Mouse (Mus musculus) midbrain, embryonic 13.5 days (tissue): Measurements from ENCODE around the gene Npff. TPM values are rescaled to one million over a fixed set of nuclear protein-coding genes. Genes with fewer than 3 reads are reported as not detected.

Source experiments
- ATAC-seq: fragments of 200-750 bp; cut with Nextera tagmentation; 2 replicates; pipeline ENCODE4 v1.8.0; 2017; ENCODE audit warnings: mild to moderate bottlenecking, moderate TSS enrichment, moderate library complexity
- H3K27ac ChIP-seq: fragments of 300-500 bp; sonication (generic); 2 replicates; pipeline ENCODE4 v1.5.1; 2015; ENCODE audit warnings: inconsistent platforms, mild to moderate bottlenecking, moderate library complexity
- H3K27me3 ChIP-seq: fragments of 300-500 bp; sonication (generic); 2 replicates; pipeline ENCODE4 v1.6.1; 2015; ENCODE audit warnings: mild to moderate bottlenecking, inconsistent platforms
- H3K36me3 ChIP-seq: fragments of 300-500 bp; sonication (generic); 2 replicates; pipeline ENCODE4 v1.6.1; 2015; ENCODE audit warnings: mild to moderate bottlenecking, inconsistent platforms
- H3K4me1 ChIP-seq: fragments of 300-500 bp; sonication (generic); replicated peaks from 2 replicates; pipeline ENCODE4 v1.6.1; 2015; ENCODE audit warnings: inconsistent platforms
- H3K4me2 ChIP-seq: fragments of 300-500 bp; sonication (generic); replicated peaks from 2 replicates; pipeline ENCODE4 v1.6.1; 2015; ENCODE audit warnings: moderate library complexity, mild to moderate bottlenecking, inconsistent platforms
- H3K4me3 ChIP-seq: fragments of 300-500 bp; sonication (generic); replicated peaks from 2 replicates; pipeline ENCODE4 v1.5.1; 2015; ENCODE audit warnings: mild to moderate bottlenecking, inconsistent platforms
- H3K9ac ChIP-seq: fragments of 300-500 bp; sonication (generic); replicated peaks from 2 replicates; pipeline ENCODE4 v1.6.1; 2015; ENCODE audit warnings: mild to moderate bottlenecking, inconsistent platforms
- H3K9me3 ChIP-seq: fragments of 300-500 bp; sonication (generic); 2 replicates; pipeline ENCODE4 v1.6.1; 2016; ENCODE audit warnings: mild to moderate bottlenecking, inconsistent platforms
- WGBS: fragments of 180-500 bp; shearing (Covaris S2); methylation state at CpG from one replicate; pipeline ENCODE4 v1.1.7; 2015; 5-methylcytosine and 5-hydroxymethylcytosine counted together
- polyA plus RNA-seq: library from polyadenylated mRNA; unstranded; fragments of >200 nt; fragmentation: Nextera tagmentation; extraction: Ambion mirVana; gene quantifications from 2 replicates; pipeline ENCODE4 v1.2.1, GENCODE M21; 2015

Gene Npff
- polyA plus RNA-seq = 2.9 and 5.0 TPM in 2 replicates

- peaks cover 75% of the 10 kb centered on the region for H3K36me3 ChIP-seq
These were observed at the start of gene Npff for GRCm38 (mm10) chr15:102524892-102525485. TSS of gene Npff (minus strand) at chr15:102524942.

GRCm38 (mm10) chr15:102572081-102572480 lies 47.3 kb upstream of the Npff start:
- Histone ChIP-seq H3K36me3 (no peaks in the 10 kb centered on the region), H3K9me3 (no peaks in the 10 kb centered on the region), H3K4me1 (peaks cover 3% of the 10 kb centered on the region; the same call in 1 of the 2 replicates), H3K27me3 (no peaks in the 10 kb centered on the region), H3K4me2 (no peak overlapping the region), H3K9ac (no peak overlapping the region), H3K27ac (no peak overlapping the region), H3K4me3 (no peak overlapping the region)
- 89% methylated on average over 3 of the region's 3 CpGs for WGBS
- ATAC-seq = no peak

More at GRCm38 (mm10) chr15:102524892-102525485, at the start of gene Npff:
- no peak for ATAC-seq
- no peaks in the 10 kb centered on the region for H3K27me3 ChIP-seq
- 7% methylated on average over 3 of the region's 3 CpGs for WGBS
- 0 out of 2 replicates have a peak, but pooled peaks cover 2% of the 10 kb centered on the region for H3K4me1 ChIP-seq
- H3K9me3 ChIP-seq = no peaks in the 10 kb centered on the region
- H3K9ac ChIP-seq = no peak within 1 kb of the TSS; the same call in 1 of the 2 replicates
- no peak within 1 kb of the TSS for H3K4me2 ChIP-seq
- H3K27ac ChIP-seq = no peak within 1 kb of the TSS; the same call in 1 of the 2 replicates
- H3K4me3 ChIP-seq = no peak within 1 kb of the TSS

DNA sequence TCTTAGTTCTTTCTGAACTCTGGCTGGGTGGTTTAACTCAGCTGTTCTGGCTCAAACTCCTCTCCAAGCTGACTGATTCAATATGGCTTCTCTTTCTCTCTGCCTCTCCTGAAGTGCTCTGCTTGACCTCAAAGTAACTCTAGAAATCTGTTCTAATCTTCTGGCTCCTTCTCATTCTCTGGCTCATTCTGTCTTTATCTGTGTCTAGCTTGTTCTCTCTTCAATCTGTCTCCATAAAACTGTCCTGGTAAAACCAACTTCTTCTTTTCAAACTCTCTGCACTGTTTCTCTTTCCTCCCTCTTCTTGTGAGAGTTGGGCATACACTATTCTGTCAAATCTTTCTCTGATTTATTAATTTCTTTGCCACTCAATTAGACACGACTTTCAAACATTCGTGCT lies 43.1 kb upstream of the Npff start:
- 96% methylated on average over 2 of the region's 2 CpGs for WGBS
- no peaks in the 10 kb centered on the region for H3K9me3 ChIP-seq
- H3K4me3 ChIP-seq = no peak overlapping the region
- H3K4me2 ChIP-seq = no peak overlapping the region
- no peak overlapping the region for H3K27ac ChIP-seq
- no peaks in the 10 kb centered on the region for H3K27me3 ChIP-seq
- no peak for ATAC-seq
- no peaks in the 10 kb centered on the region for H3K4me1 ChIP-seq
- H3K9ac ChIP-seq = no peak overlapping the region
- no peaks in the 10 kb centered on the region for H3K36me3 ChIP-seq

DNA sequence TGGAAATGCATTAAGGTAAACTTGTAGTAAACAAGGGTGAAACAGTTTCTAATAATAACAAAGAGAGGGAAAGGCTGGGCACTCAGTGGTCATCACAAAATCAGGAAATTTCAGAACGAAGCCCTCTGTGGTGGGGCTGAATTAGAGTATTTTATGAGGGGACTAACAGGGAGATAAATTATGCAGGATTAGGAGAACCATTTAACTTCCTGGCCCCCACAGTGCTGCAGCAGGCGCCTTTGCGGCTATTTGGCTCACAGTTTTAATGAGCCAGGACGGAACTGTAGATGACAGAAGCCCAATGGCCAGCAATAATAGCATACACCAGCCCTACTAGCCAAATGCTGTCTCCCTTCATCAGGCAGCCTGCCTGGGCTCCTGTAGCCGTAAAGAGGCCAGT lies 38.9 kb upstream of the Npff start:
- Histone ChIP-seq H3K4me2 (no peak overlapping the region), H3K9ac (no peak overlapping the region), H3K27me3 (no peaks in the 10 kb centered on the region), H3K4me3 (no peak overlapping the region), H3K4me1 (no peaks in the 10 kb centered on the region), H3K36me3 (peaks cover 10% of the 10 kb centered on the region; the same call in 1 of the 2 replicates), H3K27ac (no peak overlapping the region), H3K9me3 (no peaks in the 10 kb centered on the region)
- no peak for ATAC-seq
- WGBS = 79% methylated on average over 5 of the region's 5 CpGs

DNA sequence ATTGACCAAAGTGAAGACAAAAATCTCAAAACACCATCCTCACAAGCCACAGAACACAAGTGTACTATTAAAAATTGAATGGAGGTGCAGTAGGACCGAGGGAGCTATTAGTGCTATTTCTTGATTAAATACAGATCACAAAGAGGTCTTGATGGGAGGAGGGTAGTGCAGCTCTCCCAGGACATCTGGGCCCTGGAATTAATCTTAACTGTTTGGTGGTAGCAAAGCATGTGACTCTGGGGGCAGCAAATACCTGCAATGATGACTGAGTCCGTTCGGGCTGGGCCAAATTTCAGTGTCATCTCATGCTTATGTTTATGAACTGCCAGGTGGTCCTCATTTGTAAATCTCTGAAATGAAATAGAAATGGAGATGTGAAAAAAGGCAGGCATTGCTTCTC lies 38.3 kb upstream of the Npff start:
- H3K9me3 ChIP-seq = no peaks in the 10 kb centered on the region
- no peak overlapping the region for H3K4me2 ChIP-seq
- 87% methylated on average over 3 of the region's 3 CpGs for WGBS
- H3K36me3 ChIP-seq = peaks cover 10% of the 10 kb centered on the region; the same call in 1 of the 2 replicates
- H3K4me3 ChIP-seq = no peak overlapping the region
- no peak for ATAC-seq
- H3K4me1 ChIP-seq = no peaks in the 10 kb centered on the region
- no peaks in the 10 kb centered on the region for H3K27me3 ChIP-seq
- H3K27ac ChIP-seq = no peak overlapping the region
- H3K9ac ChIP-seq = no peak overlapping the region

GRCm38 (mm10) chr15:102562491-102562890 lies 37.7 kb upstream of the Npff start:
- ATAC-seq = no peak
- H3K4me2 ChIP-seq = no peak overlapping the region
- H3K9me3 ChIP-seq = no peaks in the 10 kb centered on the region
- no peak overlapping the region for H3K27ac ChIP-seq
- peaks cover 10% of the 10 kb centered on the region; the same call in 1 of the 2 replicates for H3K36me3 ChIP-seq
- H3K9ac ChIP-seq = no peak overlapping the region
- no peaks in the 10 kb centered on the region for H3K27me3 ChIP-seq
- 84% methylated on average over 1 of the region's 1 CpGs for WGBS
- no peak overlapping the region for H3K4me3 ChIP-seq
- no peaks in the 10 kb centered on the region for H3K4me1 ChIP-seq

- Histone ChIP-seq H3K27ac (no peak overlapping the region), H3K4me3 (no peak overlapping the region), H3K36me3 (peaks cover 31% of the 10 kb centered on the region), H3K4me1 (no peaks in the 10 kb centered on the region), H3K4me2 (no peak overlapping the region), H3K9ac (no peak overlapping the region), H3K27me3 (no peaks in the 10 kb centered on the region), H3K9me3 (no peaks in the 10 kb centered on the region)
- ATAC-seq = no peak
These were observed 32.8 kb upstream of the Npff start for GRCm38 (mm10) chr15:102557580-102557979.

DNA sequence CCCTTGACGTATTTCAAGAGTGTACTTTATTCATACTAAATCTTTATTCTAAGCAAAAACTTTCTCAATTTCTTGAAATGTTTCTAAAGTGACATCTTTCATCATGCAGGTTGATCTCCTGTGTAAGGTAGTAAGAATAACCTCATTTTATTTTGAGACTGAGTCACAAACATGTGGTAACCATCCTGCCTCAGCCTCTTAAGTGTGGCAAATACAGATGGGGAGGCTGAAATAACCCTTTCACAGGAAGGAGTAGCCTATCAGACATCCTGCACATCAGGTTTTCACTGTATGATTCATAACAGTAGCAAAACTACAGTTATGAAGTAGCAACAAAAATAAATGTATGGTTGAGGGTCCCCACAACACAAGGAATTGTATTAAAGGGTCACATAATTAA lies 30.8 kb upstream of the Npff start:
- peaks cover 41% of the 10 kb centered on the region for H3K36me3 ChIP-seq
- H3K4me3 ChIP-seq = no peak overlapping the region
- no peak overlapping the region for H3K4me2 ChIP-seq
- 94% methylated on average over 1 of the region's 1 CpGs for WGBS
- H3K9ac ChIP-seq = no peak overlapping the region
- no peak for ATAC-seq
- H3K4me1 ChIP-seq = no peaks in the 10 kb centered on the region
- no peak overlapping the region for H3K27ac ChIP-seq
- H3K27me3 ChIP-seq = no peaks in the 10 kb centered on the region
- no peaks in the 10 kb centered on the region for H3K9me3 ChIP-seq

GRCm38 (mm10) chr15:102552599-102552998 lies 27.9 kb upstream of the Npff start:
- H3K9me3 ChIP-seq = no peaks in the 10 kb centered on the region
- H3K4me1 ChIP-seq = no peaks in the 10 kb centered on the region
- WGBS = 94% methylated on average over 5 of the region's 5 CpGs
- ATAC-seq = no peak
- no peak overlapping the region for H3K27ac ChIP-seq
- no peak overlapping the region for H3K9ac ChIP-seq
- H3K27me3 ChIP-seq = no peaks in the 10 kb centered on the region
- H3K4me2 ChIP-seq = no peak overlapping the region
- peaks cover 40% of the 10 kb centered on the region for H3K36me3 ChIP-seq
- H3K4me3 ChIP-seq = no peak overlapping the region

- no peak overlapping the region for H3K9ac ChIP-seq
- H3K9me3 ChIP-seq = no peaks in the 10 kb centered on the region
- 83% methylated on average over 3 of the region's 3 CpGs for WGBS
- H3K27ac ChIP-seq = no peak overlapping the region
- H3K27me3 ChIP-seq = no peaks in the 10 kb centered on the region
- no peak overlapping the region for H3K4me3 ChIP-seq
- peaks cover 46% of the 10 kb centered on the region for H3K36me3 ChIP-seq
- no peak overlapping the region for H3K4me2 ChIP-seq
- H3K4me1 ChIP-seq = no peaks in the 10 kb centered on the region
- ATAC-seq = no peak
These were observed 22.7 kb upstream of the Npff start for GRCm38 (mm10) chr15:102547478-102547877.

DNA sequence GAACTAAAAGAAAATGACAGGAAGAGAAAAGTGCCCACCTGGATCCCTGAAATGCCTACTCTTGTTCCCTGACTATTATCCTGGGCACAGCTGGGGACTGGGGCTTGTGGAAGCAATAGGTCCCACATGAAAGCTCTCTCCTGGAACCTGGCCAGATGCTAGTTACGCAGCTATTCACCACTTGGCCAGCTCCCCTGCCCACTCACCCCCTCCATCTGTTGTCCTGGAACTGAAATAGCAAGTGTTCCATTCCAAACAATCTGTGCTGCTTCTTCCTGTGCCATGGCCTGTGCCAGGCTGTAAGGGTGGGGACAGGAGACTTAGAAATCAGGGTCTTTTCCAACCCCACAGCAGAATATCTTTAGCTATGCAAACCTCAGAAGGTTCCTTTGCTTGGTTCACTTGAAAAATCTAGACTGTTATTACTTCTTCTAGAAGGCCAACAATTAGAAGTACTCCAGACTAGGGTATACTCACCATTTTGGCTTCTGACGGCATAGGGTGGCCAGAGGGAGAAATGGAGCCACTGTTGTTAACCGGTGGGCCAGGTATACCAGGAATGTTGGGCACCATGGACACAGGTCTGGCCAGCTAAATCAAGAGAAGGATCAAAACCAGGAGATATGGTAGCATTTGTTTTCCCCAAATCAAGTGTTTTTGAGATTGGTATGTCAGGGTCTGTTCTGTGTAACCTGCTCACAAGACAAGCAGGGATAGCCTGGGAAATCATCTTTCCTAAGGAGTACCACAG lies 22.1 kb upstream of the Npff start:
- no peak overlapping the region for H3K4me2 ChIP-seq
- ATAC-seq = no peak
- H3K9me3 ChIP-seq = no peaks in the 10 kb centered on the region
- no peak overlapping the region for H3K4me3 ChIP-seq
- peaks cover 47% of the 10 kb centered on the region for H3K36me3 ChIP-seq
- H3K27ac ChIP-seq = no peak overlapping the region
- H3K27me3 ChIP-seq = no peaks in the 10 kb centered on the region
- no peak overlapping the region for H3K9ac ChIP-seq
- 85% methylated on average over 3 of the region's 3 CpGs for WGBS
- H3K4me1 ChIP-seq = no peaks in the 10 kb centered on the region

- Histone ChIP-seq H3K4me3 (no peak overlapping the region), H3K4me2 (no peak overlapping the region), H3K9ac (no peak overlapping the region), H3K27me3 (no peaks in the 10 kb centered on the region), H3K9me3 (no peaks in the 10 kb centered on the region), H3K36me3 (peaks cover 47% of the 10 kb centered on the region), H3K27ac (0 out of 2 replicates have a peak overlapping the region, but pooled peaks have one; percentile 16), H3K4me1 (no peaks in the 10 kb centered on the region)
- WGBS = 87% methylated on average over 3 of the region's 3 CpGs
- no peak for ATAC-seq
These were observed 21.5 kb upstream of the Npff start for GRCm38 (mm10) chr15:102546246-102546645.
